Mouse (Mus musculus): Measurements from ENCODE around the gene Uba52.

Uba52 gene

GRCm38 (mm10) chr8:70477269-70477982 lies 33.2 kb downstream of the Uba52 start:
- DNase-seq: peak; percentile 46

- DNase-seq: peak; percentile 95
These were observed 34.0 kb downstream of the Uba52 start, which contains the start of gene Klhl26 for GRCm38 (mm10) chr8:70476333-70477268. Klhl26 (minus strand) TSS chr8:70476968.

DNA sequence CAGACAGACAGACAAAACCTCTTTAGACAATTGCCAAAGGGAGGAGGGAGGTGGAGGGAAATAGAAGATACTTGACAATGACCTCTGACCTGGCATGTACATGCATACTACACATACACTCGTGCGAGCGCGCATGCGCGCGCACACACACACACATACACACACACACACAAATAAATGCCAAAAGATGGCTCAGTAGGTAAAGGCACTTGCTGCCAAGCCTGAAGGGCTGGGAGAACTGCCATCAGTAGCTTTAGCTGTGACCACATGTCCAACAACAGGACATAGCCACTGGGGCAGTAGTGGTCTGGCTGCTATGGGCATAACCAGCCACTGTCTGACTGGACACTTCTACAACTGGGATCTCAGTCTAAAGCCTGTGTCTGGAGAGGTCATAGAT lies 38.7 kb downstream of the Uba52 start:
- DNase-seq: no peak

DNA sequence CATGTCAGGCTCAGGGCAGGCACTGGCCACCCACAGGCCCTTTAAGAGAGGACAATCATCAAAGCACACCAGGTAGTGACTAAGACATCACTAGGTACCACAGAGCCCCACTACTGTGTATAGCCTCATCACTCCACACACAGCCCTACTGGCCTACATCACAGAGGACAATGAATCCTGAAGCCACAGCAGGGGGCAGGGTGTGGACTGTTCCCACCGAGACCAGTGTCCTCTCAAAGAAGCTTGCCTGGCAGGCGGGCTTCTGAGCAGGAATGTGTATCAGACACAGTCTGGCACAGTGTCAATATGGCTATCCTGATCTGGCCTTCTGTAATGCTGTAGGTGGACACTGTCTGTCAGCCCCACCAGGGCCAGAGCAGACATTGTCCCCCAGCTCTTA lies 40.7 kb downstream of the Uba52 start:
- DNase-seq: no peak

DNA sequence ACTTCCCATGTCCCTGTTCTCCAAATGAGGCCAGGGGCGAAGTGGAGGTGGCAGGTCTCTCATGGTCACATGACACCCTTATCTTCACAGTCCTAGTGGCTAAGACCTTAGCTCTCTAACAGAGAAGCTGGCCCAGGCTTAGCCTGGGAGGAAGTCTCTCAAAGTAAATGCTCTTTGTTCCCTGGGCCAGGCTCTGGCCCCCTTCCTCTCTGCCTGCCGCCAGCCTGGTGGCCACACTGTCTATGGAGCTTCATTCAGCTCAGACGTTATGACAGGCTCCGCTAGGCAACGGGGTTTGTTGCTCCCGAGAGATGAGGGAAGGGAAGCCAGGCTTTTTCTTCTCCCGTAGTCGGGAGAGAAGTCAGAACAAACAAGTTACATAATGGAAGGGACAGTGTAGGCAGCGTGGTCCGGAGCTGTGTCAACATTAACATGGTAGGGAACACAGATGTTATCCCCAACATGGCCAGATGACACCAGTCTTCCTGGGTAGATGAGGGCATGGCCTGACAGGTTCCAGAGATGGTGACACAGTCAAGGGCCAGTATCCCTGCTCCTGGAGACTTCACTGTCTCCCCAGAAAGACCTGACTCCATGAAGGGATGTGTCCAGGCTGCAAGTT lies 41.2 kb downstream of the Uba52 start:
- no peak for DNase-seq

DNA sequence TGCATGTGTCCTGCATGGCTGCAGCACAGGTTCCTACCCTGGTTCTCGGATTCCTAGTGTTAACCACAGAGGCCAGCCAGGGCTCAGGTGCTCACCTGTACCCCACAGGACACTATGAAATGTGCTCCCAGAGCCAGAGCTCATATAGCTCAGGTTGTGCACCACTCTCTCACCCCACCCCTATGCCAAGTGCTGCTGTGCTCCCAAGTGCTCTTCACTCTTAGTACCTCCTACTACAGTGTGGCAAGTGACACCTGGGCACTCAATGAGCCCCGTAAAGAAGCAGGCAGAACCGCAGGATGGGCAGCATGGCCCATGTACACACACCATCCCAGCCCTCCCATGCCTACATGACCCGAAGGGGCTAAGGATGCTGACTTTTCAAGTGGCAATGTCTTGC lies 41.9 kb downstream of the Uba52 start:
- no peak for DNase-seq

- DNase-seq: no peak
These were observed 42.7 kb downstream of the Uba52 start for GRCm38 (mm10) chr8:70467907-70468306.

DNA sequence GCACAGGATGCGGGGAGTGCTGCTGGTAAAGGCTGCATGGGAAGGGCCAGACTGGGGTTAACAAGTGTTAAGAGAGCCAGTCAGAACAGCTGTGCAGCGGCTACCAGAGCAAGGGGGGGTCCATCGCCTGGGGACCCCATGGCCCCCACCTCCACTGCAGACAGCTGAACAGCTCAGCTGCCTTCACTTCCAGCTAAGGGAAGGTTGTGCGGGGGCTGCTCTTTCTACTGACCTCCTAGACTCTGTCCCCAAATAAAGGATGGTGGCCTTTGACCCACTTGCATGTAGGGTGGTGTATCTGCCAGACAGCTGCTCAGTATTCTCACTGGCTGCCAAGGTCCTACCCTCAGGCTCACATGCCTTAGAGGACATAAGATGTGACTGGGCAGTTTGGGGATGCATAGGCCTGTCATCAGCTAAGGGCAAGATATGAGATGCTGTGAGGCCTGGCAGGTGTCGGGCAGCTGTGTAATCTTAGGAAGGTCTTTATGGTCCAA lies 43.3 kb downstream of the Uba52 start:
- no peak for DNase-seq

DNA sequence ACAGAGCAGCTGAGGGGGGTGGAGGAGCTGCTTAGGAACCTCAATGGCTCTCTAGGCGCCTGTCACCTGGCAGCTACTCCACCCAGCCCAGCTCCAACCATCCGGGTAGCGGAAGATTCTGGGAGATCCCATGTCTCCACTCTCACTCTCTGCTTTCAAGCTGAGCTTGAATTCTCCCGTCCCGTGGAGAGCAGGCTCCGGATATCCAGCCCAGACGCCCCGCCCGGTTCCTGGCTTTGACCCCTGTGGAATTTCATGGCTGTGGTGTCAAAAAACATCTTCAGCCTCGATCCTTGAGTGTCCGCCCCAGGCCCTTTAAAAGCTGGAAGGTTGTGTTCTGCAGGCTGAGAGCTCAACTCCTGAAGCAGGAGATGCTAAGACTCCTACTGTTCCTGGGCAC lies 43.8 kb downstream of the Uba52 start:
- no peak for DNase-seq

DNA sequence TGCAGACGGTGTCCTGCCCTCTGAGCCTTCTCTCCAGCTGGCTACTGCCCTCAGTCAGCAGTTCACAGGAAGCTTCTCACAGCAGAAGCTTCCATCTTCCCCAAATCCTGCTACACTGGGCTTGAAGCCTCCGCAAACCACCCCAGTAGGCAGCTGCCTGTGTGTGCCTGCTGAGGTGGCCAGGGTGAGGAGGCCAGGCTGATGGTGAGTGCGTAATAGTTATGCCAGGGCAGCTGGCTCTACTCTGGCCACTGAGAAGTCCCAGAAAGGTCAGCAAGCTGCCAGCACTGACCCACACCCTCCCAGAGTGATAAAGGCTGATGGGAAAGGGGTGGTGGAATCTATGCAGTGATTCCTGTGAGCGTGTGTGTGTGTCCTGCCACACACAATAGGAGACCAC lies 44.3 kb downstream of the Uba52 start:
- DNase-seq: no peak

DNA sequence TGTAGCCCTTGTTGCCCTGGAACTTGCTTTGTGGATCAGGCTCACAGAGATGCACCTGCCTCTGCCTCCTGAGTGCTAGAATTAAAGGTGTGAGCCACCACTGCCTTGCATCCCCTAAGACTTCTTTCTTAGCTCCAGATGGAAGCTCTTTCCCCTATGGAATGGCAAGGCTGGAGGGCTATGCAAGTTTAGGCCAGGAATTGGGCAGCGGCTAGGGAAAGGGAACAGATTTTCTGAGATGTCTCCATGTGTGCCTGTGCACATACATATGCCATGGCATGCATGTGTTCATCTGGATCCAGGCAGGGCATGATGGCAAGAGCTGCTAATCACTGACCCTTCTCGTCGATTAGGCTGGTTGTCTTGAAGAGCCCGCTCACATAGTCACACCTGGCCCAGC lies 44.9 kb downstream of the Uba52 start:
- no peak for DNase-seq

DNA sequence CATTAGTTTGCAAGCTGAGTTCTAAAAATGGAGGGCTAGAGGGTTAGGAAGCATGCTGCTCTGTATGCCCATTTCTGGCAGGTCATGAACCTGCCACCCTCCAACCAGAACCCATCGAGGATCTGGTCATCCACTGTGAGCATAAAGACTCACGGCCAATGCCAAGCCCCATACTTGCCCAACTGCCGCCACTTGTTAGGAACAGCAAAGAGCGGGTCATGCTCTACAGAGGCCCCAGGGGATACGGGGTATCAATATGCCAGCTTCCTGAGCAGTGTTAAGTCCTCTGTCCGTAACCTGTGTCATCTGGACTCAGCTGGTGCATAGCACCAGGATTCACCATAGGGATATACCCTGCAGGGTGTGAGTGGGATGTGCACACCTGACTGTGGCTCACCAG lies 46.4 kb downstream of the Uba52 start:
- no peak for DNase-seq

DNA sequence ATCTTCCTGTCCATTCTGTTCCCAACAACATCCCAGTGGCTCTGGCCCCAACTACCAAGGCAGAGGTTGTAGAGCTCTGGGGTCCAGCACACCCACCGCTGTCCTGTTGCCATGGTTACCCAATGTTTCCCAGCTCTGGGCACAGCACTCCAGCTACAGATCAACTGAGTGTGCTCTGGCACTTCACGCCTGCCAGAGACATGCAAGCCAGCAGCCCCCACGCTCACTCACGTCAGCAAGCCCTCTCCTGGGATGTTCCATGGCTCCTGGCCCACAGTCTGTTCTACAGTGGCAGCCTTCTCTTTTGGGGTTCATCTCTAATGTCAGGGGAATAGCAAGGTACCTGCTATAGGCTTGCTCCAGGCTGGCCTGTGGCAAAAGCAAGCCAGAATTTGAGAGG lies 47.3 kb downstream of the Uba52 start:
- no peak for DNase-seq

DNA sequence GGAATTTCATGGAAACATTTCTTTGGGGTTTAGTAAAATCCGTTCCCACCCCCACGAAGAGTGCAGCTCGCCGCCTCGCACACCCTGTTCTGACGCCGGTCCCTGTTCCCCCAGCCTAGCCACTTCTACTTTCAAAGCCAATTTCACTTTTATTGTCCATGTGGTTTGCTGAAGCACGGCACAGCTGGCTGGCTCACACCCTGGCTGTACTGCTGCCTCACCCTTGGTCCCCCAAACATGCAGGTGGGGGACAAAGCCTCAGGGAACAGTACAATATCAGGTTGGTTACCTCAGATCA lies 48.1 kb downstream of the Uba52 start:
- no peak for DNase-seq

DNA sequence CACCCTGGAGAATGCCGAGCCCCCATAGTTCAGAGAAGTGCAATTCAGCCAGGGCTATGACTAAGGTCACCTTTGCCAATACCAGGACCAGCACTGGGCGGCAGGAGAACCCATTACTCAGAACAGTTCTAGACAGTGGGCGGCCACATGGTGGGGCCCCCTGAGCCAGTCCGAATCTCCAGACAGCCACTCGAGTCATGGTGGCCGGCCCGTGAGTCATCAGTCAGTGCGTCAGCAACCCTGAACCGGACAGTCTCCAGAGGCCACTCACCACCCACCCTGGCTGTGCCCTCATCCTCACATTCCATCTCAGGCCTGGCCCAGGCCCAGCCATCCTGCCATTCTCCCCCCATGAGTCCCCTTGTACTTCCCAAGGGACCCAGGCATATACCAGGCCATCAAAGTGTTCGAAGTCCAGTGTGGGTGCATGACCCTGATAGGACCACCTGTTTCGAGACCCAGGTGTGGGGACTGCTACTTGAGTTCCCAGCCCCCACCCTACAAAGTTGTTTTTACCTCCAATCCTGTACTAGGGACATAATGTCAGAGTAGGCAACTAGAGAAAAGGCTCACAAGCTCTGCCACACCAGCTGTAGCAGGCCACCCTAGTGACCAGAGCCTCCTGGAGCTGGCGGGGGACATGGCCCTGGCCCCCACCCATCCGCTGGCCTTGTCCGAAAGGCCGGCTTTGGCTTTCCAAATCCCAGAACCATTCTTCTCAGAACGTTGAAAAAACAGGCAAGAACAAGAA lies 48.7 kb downstream of the Uba52 start:
- no peak for DNase-seq

- no peak for DNase-seq
These were observed 50.0 kb downstream of the Uba52 start for GRCm38 (mm10) chr8:70460606-70461005.

DNA sequence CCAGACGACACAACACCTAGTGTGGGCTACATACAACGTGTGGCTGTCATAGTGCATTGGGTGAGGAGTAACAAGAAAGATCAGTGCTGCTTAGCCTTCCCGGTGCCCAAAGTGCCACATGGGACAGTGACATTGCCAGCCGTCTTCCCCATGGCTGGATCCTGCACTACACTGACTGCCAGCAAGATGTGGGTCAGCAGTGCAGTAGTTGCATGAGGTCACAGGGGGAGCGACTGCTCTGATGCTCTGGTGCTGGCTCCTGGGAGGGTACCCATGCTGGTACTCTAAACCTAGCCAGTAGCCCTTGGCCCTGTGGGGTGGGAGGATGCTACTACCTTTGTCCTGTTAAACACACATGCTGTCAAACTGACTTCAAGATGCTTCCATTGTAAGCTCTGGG lies 50.4 kb downstream of the Uba52 start:
- no peak for DNase-seq

- no peak for DNase-seq
These were observed 51.0 kb downstream of the Uba52 start for GRCm38 (mm10) chr8:70459636-70460035.

GRCm38 (mm10) chr8:70458462-70458861 lies 52.1 kb downstream of the Uba52 start:
- DNase-seq: no peak
